Mouse (Mus musculus): ENCODE results near the gene Pclo. TPM values are rescaled to one million over a fixed set of nuclear protein-coding genes. Genes with fewer than 3 reads are reported as not detected.

Pclo gene
- polyA plus RNA-seq, 1 experiment from 2014 or later, result 13.6 TPM

DNA sequence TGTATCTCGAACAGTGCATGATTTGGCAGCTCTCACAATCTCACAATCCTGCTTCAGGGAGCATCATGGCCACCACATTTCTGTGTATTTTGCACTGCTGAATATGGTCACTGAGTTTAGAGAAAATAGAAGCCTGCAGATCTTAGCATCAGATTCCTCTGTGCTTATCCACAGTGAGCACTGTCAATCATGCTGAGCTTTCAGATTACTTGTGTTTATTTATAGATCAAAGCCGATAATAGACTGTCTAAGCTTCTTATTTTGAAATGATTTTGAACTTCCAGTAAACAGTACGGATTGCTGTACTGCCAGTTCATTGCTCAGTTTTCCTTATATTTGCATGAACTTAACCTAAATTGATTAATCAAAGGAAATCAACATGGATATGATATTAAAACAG is 208.9 kb downstream of the Pclo start:
- Histone ChIP-seq H3K4me3 (ENCODE audit: low read depth, low read length) (no peak overlapping the region), H3K36me3 (ENCODE audit: control insufficient read depth, insufficient read depth, low read length) (no peaks in the 10 kb centered on the region), H3K4me1 (ENCODE audit: control insufficient read depth, insufficient read depth, low read length) (no peaks in the 10 kb centered on the region; the same call in 1 of the 2 replicates), H3K9me3 (replicated peaks; ENCODE audit: control insufficient read depth, low read length, poor library complexity, severe bottlenecking) (no peaks in the 10 kb centered on the region), H3K27me3 (ENCODE audit: control insufficient read depth, insufficient read depth, low read depth, low read length) (no peaks in the 10 kb centered on the region), H3K27ac (ENCODE audit: low read length) (no peak overlapping the region), H3K9ac (ENCODE audit: low read depth, low read length) (no peak overlapping the region), H3K4me2 (ENCODE audit: low read length) (no peak overlapping the region)
- 67% methylated on average over 3 of the region's 3 CpGs for WGBS
- peak; percentile 54 for ATAC-seq

DNA sequence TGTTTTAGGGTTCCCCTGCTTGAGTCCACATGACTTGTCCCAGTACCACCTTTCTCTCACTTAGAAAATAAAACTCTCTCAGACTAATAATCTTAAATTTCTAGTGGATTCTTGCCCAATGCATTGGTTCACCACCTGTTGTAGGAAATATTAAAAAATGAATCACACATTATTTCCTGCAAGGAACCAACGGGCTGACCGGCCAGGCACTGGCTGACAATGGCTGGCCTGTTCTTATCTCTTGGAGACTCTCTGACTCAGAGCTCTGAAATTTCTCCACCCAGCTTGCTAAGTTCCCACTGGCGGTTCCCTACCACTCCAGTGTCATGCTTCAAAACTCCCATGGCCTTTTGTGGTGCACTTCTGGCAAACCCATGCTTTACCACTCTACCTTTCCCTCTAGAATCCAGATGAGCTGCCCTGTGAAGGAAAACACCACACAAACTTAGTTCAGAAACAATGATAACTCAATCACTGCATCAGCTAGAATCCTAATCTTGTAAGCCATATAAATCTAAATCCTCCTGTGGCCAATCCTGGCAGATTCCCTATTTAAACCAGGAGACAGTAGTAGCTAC is 214.0 kb downstream of the Pclo start:
- H3K9ac ChIP-seq (ENCODE audit: low read depth, low read length), result no peak overlapping the region
- H3K4me2 ChIP-seq (ENCODE audit: low read length), result no peak overlapping the region
- no peaks in the 10 kb centered on the region for H3K36me3 ChIP-seq (ENCODE audit: control insufficient read depth, insufficient read depth, low read length)
- 96% methylated on average over 3 of the region's 3 CpGs for WGBS
- no peak overlapping the region for H3K4me3 ChIP-seq (ENCODE audit: low read depth, low read length)
- no peaks in the 10 kb centered on the region for H3K4me1 ChIP-seq (ENCODE audit: control insufficient read depth, insufficient read depth, low read length)
- no peak for ATAC-seq
- H3K27me3 ChIP-seq (ENCODE audit: control insufficient read depth, insufficient read depth, low read depth, low read length), result no peaks in the 10 kb centered on the region
- no peaks in the 10 kb centered on the region for H3K9me3 ChIP-seq (replicated peaks; ENCODE audit: control insufficient read depth, low read length, poor library complexity, severe bottlenecking)
- H3K27ac ChIP-seq (ENCODE audit: low read length), result no peak overlapping the region

DNA sequence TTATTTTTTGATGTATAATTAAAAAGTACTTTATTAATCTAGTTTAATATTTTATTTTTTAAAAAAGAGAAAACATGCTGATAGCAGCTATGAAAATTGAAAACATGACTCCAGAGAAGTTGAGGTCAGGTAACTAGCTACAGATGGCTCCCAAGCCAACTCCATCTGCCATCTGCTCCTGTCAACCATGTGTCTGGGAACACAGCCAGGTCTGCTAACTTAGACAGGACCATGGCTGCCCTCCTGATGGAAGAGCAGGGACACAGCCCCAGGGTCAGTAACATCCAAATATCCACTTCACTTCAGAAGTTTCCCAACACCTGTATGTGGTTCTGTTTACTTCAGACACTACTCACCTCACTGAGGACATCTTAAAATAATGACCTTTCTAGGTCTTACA is 236.2 kb downstream of the Pclo start:
- no peak overlapping the region for H3K4me3 ChIP-seq (ENCODE audit: low read depth, low read length)
- no peak overlapping the region for H3K27ac ChIP-seq (ENCODE audit: low read length)
- no peak overlapping the region for H3K4me2 ChIP-seq (ENCODE audit: low read length)
- H3K9ac ChIP-seq (ENCODE audit: low read depth, low read length), result no peak overlapping the region
- no peaks in the 10 kb centered on the region for H3K9me3 ChIP-seq (replicated peaks; ENCODE audit: control insufficient read depth, low read length, poor library complexity, severe bottlenecking)
- no peaks in the 10 kb centered on the region for H3K27me3 ChIP-seq (ENCODE audit: control insufficient read depth, insufficient read depth, low read depth, low read length)
- H3K4me1 ChIP-seq (ENCODE audit: control insufficient read depth, insufficient read depth, low read length), result no peaks in the 10 kb centered on the region
- ATAC-seq, result no peak
- H3K36me3 ChIP-seq (ENCODE audit: control insufficient read depth, insufficient read depth, low read length), result no peaks in the 10 kb centered on the region

DNA sequence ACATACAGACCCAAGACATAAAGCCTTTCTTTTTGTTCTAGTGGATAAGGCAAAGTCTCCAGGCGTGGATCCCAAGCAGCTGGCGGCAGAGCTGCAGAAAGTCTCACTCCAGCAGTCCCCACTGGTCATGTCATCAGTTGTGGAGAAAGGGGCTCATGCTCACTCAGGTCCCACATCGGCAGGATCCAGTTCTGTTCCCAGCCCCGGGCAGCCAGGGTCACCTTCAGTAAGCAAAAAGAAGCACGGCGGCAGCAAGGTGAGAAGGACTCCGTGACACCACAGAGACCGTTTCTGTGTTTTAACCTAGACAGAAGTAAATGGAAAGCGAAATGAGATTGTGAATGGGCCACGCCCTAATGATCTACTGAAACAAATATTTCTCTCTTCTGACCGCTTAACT is 252.0 kb downstream of the Pclo start:
- H3K4me1 ChIP-seq (ENCODE audit: control insufficient read depth, insufficient read depth, low read length), result no peaks in the 10 kb centered on the region
- H3K4me3 ChIP-seq (ENCODE audit: low read depth, low read length), result no peak overlapping the region
- no peaks in the 10 kb centered on the region for H3K27me3 ChIP-seq (ENCODE audit: control insufficient read depth, insufficient read depth, low read depth, low read length)
- WGBS, result 93% methylated on average over 11 of the region's 11 CpGs
- no peaks in the 10 kb centered on the region for H3K9me3 ChIP-seq (replicated peaks; ENCODE audit: control insufficient read depth, low read length, poor library complexity, severe bottlenecking)
- no peak for ATAC-seq
- H3K36me3 ChIP-seq (ENCODE audit: control insufficient read depth, insufficient read depth, low read length), result peaks cover 4% of the 10 kb centered on the region
- H3K4me2 ChIP-seq (ENCODE audit: low read length), result no peak overlapping the region
- no peak overlapping the region for H3K9ac ChIP-seq (ENCODE audit: low read depth, low read length)
- H3K27ac ChIP-seq (ENCODE audit: low read length), result no peak overlapping the region

DNA sequence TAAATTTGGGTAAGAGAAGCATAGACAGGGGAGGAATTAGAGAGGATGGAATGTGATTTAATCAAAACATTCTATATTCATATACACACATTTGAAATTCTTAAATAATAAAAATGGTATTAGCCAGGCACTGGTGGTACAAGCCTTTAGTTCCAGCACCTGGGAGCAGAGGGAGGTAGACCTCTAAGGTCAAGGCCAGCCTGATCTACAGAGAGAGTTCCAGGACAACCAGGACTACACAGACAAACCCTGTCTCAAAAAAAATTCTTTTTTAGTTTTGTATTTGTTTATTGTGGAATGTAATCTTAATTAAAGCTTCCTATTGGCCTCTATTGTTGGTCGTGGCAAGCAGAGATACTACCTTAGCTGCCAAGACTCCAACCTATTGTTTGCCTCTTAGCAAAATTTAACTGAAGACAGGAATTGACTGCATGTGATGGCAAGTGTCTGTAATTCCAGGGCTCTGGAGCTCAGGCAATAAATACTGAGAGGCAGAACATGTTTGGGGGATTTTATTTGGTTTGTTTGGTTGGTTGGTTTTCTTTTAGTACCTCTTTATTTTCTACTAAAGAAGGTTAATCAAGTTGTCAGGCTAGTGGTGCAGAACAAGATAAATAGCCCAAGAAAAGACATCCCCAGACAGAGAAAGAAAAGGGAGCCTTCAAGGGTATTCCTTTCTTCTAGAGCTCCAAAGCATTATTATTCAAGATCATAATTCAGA is 267.8 kb downstream of the Pclo start:
- Histone ChIP-seq H3K4me2 (ENCODE audit: low read length) (no peak overlapping the region), H3K9ac (ENCODE audit: low read depth, low read length) (no peak overlapping the region), H3K36me3 (ENCODE audit: control insufficient read depth, insufficient read depth, low read length) (no peaks in the 10 kb centered on the region), H3K27ac (ENCODE audit: low read length) (no peak overlapping the region), H3K4me3 (ENCODE audit: low read depth, low read length) (no peak overlapping the region), H3K9me3 (replicated peaks; ENCODE audit: control insufficient read depth, low read length, poor library complexity, severe bottlenecking) (no peaks in the 10 kb centered on the region; the same call in 1 of the 2 replicates), H3K27me3 (ENCODE audit: control insufficient read depth, insufficient read depth, low read depth, low read length) (no peaks in the 10 kb centered on the region), H3K4me1 (ENCODE audit: control insufficient read depth, insufficient read depth, low read length) (no peaks in the 10 kb centered on the region)
- ATAC-seq, result no peak
- WGBS, result 36% methylated on average over 1 of the region's 1 CpGs

DNA sequence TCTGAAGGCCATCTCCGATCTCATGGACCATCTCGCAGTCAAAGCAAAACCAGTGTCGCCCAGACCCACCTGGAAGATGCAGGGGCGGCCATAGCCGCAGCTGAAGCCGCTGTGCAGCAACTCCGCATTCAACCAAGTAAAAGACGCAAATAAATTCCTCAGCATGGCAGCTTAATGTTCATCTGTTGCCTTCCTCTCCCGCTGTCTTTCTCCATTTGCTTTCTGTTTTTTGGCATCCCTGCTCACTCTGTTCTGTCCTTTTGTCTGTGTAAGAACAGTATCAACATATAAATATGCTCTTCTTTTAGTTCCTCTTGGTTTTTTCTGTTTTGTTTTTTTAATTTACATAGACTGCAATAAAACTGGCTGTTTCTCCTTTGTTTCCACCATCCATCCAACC is 279.2 kb downstream of the Pclo start:
- Histone ChIP-seq H3K27ac (ENCODE audit: low read length) (no peak overlapping the region), H3K9ac (ENCODE audit: low read depth, low read length) (no peak overlapping the region), H3K27me3 (ENCODE audit: control insufficient read depth, insufficient read depth, low read depth, low read length) (no peaks in the 10 kb centered on the region), H3K4me1 (ENCODE audit: control insufficient read depth, insufficient read depth, low read length) (no peaks in the 10 kb centered on the region), H3K4me2 (ENCODE audit: low read length) (no peak overlapping the region), H3K36me3 (ENCODE audit: control insufficient read depth, insufficient read depth, low read length) (peaks cover 10% of the 10 kb centered on the region), H3K4me3 (ENCODE audit: low read depth, low read length) (no peak overlapping the region), H3K9me3 (replicated peaks; ENCODE audit: control insufficient read depth, low read length, poor library complexity, severe bottlenecking) (no peaks in the 10 kb centered on the region)
- 95% methylated on average over 9 of the region's 9 CpGs for WGBS
- no peak for ATAC-seq

DNA sequence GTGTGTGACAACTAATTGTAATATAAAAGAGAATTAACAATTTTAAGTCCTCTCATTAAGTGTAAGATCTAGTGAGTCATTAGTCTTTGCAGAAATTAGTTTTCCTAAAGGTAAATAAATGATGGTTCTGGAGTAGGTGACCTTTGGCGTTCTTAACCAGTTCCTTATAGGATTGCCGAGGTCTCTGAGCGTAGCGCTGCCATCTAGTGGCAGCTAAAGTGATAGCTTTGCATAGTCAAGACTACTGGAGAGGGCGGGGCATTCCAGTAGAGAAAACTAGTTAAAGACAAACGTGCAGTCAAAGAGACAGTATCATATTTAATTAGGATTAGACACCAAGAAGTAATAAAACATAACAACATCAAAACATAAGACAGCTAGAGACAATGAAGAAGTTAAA is 292.4 kb downstream of the Pclo start:
- WGBS, result 4% methylated on average over 6 of the region's 6 CpGs
- Histone ChIP-seq H3K36me3 (ENCODE audit: control insufficient read depth, insufficient read depth, low read length) (no peaks in the 10 kb centered on the region), H3K4me2 (ENCODE audit: low read length) (no peak overlapping the region), H3K9me3 (replicated peaks; ENCODE audit: control insufficient read depth, low read length, poor library complexity, severe bottlenecking) (no peaks in the 10 kb centered on the region), H3K9ac (ENCODE audit: low read depth, low read length) (no peak overlapping the region), H3K27me3 (ENCODE audit: control insufficient read depth, insufficient read depth, low read depth, low read length) (no peaks in the 10 kb centered on the region), H3K4me1 (ENCODE audit: control insufficient read depth, insufficient read depth, low read length) (no peaks in the 10 kb centered on the region), H3K4me3 (ENCODE audit: low read depth, low read length) (no peak overlapping the region), H3K27ac (ENCODE audit: low read length) (no peak overlapping the region)
- ATAC-seq, result peak; percentile 75; the same call in 1 of the 2 replicates

DNA sequence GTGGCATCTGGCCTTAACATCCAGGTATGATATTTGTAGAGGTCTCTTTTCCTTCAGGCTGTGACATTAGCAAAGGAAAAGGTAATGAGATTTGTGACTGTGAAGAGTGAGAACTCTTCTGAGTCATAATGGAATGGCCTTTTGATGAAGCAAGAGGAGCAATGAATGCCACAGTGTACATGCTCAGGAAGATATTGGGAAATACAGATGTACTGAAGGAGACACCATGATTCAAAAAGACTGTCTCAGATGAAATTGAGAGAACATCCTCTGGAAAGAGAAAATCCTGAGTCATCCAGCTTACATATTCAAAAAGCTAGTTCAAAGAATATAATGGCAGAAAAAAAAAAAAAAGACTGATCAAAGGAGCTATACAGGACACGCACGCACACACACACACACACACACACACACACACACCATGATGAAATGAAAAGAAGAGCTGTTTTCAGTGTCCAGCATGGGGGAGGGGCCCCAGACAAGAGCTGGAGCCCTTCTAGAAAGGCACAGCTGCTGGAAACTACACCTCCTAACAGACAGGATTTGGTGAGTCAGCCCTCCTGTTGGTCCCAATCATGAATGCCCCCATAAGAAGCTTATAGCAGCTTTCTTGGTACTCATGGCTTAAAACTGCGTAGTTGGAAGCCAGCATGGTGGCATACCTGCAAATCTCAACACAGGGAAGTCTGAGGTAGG is 318.6 kb downstream of the Pclo start:
- Histone ChIP-seq H3K4me3 (ENCODE audit: low read depth, low read length) (no peak overlapping the region), H3K27me3 (ENCODE audit: control insufficient read depth, insufficient read depth, low read depth, low read length) (no peaks in the 10 kb centered on the region), H3K4me1 (ENCODE audit: control insufficient read depth, insufficient read depth, low read length) (peaks cover 10% of the 10 kb centered on the region), H3K36me3 (ENCODE audit: control insufficient read depth, insufficient read depth, low read length) (no peaks in the 10 kb centered on the region), H3K9me3 (replicated peaks; ENCODE audit: control insufficient read depth, low read length, poor library complexity, severe bottlenecking) (no peaks in the 10 kb centered on the region), H3K9ac (ENCODE audit: low read depth, low read length) (no peak overlapping the region), H3K27ac (ENCODE audit: low read length) (no peak overlapping the region), H3K4me2 (ENCODE audit: low read length) (no peak overlapping the region)
- 24% methylated on average over 3 of the region's 3 CpGs for WGBS
- ATAC-seq, result peak; percentile 74
